Mouse (Mus musculus): ENCODE measurements around the gene Frmd4b.

Frmd4b gene

DNA sequence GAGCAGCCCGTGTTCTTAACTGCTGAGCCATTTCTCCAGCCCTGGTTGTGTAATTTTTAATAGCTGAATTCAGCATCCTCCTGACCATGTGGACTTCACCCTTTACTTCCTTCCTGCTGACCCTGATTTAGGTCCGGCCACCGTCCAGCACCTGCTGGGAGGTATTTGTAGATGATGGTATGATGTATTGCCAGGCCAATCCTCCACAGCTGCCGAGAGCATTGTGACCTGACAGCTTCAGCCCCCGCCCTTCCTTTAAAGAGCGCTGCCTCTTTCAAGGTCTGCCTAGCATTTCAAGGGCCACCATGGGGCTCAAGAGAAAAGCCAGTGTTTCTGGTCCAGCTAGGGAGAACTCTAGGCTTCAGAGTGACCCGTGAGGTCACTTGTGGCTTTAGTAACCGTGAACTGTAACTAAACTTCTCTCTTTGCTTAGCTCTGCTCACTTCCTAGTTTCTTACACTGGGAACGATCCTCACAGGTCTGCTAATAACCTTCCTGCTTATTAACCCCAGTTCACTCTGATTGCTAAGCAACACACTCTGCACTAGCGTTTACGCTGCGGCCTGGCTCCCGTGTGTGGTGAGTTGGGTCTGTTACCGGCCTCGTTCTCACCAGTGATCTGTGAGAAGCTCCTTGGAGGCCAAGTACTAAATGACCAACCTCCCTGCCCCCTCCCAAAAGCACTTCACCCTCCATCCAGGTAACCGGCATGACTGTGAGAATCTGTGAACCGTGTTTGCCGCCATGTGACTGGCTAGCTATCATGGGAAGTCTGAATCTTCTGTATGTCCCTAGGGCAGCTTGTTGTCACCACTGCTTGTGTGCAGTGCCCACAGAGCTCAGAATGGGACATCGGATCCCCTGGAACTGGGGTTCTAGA lies 138.1 kb downstream of the Frmd4b start:
- DNase-seq (ENCODE audit: extremely low spot score) = peak; percentile 19

- no peak for DNase-seq (ENCODE audit: extremely low spot score)
Measured at GRCm38 (mm10) chr6:97473672-97474071, 143.7 kb downstream of the Frmd4b start.

DNA sequence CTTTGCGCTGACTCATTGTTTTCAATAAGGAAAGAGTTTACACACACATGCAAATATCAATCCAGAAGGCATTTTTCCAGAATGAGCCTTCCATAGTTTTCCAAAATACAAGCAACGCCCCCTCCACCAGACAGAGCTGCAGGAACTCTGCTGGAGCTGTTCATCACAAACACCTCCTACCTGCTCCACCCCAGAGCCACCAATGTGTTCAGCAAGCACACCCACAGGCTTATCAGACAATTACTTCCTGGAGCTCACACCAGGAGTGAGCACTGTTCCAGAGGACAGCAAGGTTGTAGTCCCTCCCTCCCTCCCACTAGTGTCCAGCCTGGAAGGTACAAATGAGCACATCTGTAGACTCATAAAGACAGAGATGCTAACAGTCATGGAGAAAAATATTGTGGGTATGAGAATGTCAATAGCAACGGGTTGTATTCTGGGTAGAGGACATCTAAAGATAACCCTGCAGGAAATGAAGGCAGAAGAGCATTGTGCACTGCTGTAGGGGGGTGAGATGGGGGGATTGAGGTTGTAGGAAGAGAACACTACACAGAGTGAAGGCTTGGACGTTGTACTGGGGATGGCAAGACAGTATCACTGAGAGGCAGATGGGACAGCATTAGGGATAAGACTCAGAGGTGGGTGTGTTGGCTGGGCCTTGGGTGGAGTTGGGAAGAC lies 144.3 kb downstream of the Frmd4b start:
- no peak for DNase-seq (ENCODE audit: extremely low spot score)

DNA sequence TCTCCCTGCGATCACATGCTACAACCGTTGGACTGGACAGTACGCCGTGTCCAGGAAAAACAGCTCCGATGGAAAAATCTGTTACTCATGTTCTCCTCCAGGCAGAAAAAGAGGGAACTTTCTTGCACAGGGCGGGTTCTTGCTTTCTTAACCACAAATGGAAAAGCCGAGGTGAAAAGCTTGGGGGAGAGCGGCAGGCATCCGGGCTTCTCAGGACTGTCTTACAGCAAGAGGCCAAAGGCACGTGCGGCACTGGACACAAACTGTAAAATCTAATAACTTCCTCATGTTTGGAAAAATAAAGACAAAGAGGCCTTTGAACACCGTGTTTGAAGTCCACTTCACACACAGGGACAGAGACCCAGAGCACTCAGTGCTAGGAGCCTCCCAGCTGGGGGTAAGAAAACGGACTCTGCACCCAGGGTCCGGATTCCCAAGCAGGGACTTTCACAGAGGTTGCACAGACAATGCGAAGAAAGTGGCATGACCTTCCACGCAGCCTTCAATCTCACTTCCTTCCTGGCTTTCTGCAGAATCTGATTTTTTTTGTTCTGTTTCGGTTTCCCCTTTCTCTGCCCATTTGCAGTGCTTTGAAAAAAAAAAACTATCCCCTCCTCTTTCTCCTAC lies 153.3 kb downstream of the Frmd4b start:
- no peak for DNase-seq (ENCODE audit: extremely low spot score)

GRCm38 (mm10) chr6:97462421-97462820 lies 154.9 kb downstream of the Frmd4b start:
- no peak for DNase-seq (ENCODE audit: extremely low spot score)

- DNase-seq (ENCODE audit: extremely low spot score) = no peak
Measured at GRCm38 (mm10) chr6:97459112-97459511, 158.2 kb downstream of the Frmd4b start.

DNA sequence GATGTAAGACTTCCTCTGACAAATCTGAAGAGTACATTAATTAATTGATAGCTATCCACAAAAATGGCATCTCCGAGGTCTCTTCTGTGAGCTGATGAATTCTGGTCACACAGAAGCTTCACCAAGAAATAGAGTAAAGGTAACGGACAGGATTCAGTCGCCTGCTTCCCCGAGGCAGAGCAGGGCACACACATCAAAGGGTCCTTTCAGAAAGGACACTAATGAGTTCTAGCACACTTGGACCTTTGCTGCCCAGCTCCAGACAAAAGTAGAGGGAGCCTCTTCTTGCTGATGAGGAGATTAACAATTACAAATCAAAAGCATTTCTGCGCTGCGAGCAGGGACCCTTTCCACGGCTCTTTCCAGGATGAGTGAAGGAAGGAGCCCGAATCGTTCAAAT lies 159.0 kb downstream of the Frmd4b start:
- no peak for DNase-seq (ENCODE audit: extremely low spot score)

DNA sequence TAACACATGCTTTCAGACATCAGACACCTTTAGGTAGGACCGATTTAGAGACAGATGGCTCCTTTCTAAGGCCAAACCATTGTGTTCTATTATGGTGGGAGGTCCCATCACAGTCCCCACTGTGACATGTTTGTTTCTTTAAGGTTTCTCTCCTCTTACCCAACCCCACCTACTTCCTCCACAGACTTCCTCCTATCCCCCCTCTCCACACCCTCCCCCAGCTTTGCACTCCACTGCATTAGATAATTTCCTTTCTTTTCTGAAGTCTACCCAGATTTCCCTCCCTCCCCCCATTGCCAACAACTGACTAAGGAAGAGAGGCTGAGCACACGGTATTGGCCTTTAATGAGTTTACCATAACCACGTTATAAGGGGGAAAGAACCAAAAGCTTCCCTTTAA lies 159.4 kb downstream of the Frmd4b start:
- DNase-seq (ENCODE audit: extremely low spot score) = no peak

- DNase-seq (ENCODE audit: extremely low spot score) = no peak
Measured at GRCm38 (mm10) chr6:97457210-97457609, 160.1 kb downstream of the Frmd4b start.

DNA sequence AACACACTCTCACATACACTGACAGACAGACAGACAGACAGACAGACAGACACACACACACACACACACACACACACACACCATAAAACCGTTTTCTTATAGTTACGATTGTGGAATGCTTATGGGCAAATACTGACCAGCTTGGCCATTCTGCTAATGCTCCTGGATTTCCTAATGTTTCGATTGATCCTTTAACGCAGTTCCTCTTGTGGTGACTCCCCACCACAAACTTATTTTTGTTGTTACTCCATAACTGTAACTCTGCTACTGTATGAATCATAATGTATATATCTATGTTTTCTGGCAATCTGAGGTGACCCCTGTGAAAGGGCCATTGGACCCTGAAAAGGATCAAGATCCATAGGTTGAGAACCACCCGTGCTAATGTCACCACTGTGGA lies 165.1 kb downstream of the Frmd4b start:
- DNase-seq (ENCODE audit: extremely low spot score) = no peak

DNA sequence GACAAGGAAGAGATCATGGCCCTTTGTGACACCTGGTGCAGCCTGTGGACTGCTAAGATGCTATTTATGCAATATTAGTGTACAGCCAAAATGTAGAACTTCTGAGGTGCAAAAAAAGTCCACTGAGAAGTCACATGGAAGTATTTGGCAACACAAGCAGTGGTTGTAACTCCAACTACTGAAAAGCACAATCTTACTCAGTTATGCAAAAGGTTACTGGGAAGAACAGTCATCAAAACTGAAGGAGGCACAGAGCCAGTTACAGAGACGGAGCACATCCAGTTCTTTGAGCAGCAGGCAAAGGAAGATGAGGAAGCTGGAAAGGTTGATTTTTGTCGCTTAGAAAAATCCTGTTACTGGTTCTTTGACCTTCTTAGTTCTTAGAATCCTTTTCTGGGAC lies 167.5 kb downstream of the Frmd4b start:
- DNase-seq (ENCODE audit: extremely low spot score) = no peak

GRCm38 (mm10) chr6:97447020-97447419 lies 170.3 kb downstream of the Frmd4b start:
- no peak for DNase-seq (ENCODE audit: extremely low spot score)

DNA sequence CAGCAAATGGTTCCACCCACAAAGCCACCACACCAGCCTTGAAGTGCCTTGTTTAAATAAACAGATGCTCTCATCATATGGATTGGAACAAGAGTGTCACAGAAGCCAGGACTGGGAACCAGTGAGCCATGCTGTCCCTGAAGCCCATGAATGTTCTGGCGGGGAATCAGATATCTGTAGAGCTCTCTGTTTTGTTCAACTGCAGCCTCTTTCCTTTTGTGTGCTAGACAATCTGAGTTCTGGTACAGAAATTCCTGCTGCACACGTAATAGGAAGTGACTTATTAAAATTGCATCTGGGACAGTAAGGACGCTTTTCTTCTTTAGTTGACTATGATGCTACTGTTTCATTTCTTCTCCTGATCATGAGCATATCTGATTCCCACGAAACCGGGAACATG lies 173.2 kb downstream of the Frmd4b start:
- DNase-seq (ENCODE audit: extremely low spot score) = no peak

GRCm38 (mm10) chr6:97443522-97443921 lies 173.8 kb downstream of the Frmd4b start:
- no peak for DNase-seq (ENCODE audit: extremely low spot score)

DNA sequence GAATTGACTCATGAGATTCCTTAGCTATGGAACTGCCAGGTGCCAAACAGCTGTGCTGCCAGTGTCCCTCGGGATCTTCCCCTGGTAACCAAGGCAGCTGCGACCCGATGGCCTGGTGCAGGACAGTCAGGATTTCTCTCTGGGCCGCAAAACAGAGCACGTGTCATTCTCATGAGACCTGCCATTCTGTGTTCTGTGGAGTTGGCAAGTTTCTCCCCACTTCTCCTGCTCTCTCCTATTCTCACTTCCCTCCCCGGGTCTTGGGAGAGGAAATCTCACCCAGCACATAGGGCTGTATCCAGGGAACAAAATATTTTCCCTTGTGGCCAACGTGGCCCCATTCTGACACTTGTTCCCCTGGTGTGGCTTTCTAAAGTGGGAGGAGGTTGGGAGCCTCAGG lies 176.0 kb downstream of the Frmd4b start:
- no peak for DNase-seq (ENCODE audit: extremely low spot score)

DNA sequence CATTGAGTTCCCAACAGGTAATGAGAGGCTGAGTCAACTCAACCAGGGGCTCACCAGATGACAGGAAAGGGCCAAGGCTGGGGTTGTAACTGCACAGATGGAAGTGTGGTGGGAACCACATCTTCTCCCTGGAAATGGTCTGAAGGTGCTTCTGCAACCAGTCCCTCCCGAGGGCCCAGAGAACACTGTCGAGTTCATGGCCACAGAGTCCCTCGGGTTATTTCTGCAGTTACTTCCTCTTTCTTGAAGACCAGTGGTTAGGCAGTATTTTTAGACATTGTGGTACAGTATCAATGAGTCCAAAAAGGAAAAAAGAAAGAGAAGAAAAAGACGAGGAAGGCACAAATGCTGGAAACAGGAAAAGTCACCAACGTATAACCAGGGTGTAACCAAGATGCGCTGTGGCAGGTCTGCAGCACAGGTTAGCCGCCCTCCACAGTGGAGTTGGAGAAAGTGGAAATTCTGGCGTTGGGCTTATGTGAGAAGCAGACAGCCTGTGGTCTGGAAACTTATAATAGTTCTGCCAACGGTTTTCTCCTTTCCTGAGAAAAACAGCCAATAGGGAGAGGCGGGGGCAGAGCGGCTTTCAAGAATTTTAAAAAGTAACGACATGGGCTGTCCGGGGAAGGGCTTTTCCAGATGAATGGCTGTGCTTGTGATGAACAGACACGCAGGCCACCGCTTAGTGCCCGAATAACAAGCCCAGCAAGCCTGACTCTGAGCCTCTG lies 178.3 kb downstream of the Frmd4b start:
- no peak for DNase-seq (ENCODE audit: extremely low spot score)

DNA sequence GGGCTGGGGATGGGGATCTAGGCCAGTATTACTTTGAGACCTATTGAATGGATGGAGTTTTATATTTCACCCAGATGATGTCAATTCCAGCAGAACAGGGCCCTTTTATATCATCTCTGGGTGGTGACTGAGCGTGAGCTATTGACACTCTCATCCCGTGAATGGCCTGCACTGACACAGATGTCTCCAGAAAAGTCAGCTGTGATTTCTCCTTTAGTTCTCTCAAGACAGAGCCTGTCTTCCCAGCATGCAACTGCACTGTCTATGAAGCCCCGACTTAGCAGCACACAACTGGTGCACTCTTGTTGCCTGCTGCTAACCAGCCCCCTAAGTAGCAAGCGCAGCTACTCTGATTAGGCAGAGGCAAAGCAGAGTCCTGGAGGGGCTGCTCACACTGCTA lies 182.6 kb downstream of the Frmd4b start:
- no peak for DNase-seq (ENCODE audit: extremely low spot score)

DNA sequence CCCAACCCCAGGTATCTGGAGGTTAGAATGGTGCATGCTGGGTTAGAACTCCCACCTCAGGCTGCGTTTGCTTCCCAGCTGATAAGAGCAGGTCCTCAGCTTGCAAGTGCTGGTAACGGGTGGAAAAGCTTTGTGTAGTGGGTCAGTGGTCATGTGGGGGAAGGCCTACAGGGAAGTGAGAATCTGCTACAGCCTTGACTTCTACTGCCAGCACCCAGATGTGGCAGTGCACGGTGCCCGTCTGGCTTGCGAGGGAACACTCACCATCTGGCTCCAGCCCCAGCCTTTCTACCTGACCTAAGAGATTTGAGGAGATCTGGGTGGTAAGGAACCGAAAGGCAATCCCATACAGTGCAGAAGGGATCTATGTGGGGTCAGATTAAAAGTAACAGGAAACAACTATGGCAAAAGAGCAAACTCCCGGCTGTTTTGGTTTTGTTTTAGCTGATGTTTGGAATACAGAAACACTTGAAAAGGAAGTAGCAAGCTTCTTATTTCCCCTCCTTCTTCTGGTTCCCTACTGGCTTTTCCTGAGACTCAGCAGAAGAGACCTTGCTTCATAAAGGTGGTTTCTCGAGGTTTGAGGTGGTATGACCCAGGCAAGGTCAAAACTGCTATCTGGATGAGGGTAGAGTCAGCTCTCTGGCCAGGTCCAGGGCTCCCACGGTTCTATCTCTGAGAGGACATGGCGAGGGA lies 185.9 kb downstream of the Frmd4b start:
- DNase-seq (ENCODE audit: extremely low spot score) = no peak

GRCm38 (mm10) chr6:97430519-97430918 lies 186.8 kb downstream of the Frmd4b start:
- no peak for DNase-seq (ENCODE audit: extremely low spot score)

DNA sequence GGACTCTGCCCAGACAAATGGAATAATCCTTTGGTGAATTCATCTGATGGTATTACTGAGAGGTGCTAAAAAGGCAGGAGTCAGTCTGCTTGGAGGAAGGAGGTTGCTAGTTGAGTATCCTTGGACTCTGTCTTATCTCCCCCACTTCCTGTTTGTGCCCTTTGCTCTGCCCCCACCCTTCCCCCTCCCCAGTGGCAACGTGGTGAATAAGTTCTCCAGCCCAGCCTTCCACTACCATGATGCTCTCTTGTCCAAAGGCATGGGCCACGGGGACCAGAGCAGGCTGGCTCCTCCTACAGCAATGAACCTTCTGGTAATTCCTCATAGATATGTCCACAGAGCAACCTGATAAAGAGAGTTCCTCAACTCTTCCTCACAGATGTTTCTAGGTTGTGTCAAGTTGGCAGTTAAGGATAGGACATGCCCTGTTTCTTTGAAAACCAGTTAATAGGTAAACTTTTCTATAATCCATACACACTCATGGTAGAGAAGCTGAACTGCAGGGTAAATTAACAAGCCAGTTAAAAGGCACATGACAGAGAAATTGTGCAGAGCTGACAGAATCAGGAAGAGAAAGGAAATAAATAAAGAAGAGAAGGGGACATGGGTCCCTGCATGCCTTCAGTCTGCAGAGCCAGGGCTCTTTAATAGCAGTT lies 187.5 kb downstream of the Frmd4b start:
- DNase-seq (ENCODE audit: extremely low spot score) = no peak
